Mouse (Mus musculus): ENCODE results near the gene Pa2g4.

GRCm38 (mm10) chr10:128591436-128591835 lies 25.6 kb upstream of the Pa2g4 start:
- TF ChIP-seq POLR2A (IDR thresholded peaks at IDR 0.05; ENCODE audit: insufficient read length, low read depth), result no peak
- TF ChIP-seq USF1 (IDR thresholded peaks at IDR 0.05; ENCODE audit: low read depth), result no peak

All from myocyte (in vitro differentiated cells).